ENCODE assay signal across 13 mouse cellular contexts in the genomic region with DNA sequence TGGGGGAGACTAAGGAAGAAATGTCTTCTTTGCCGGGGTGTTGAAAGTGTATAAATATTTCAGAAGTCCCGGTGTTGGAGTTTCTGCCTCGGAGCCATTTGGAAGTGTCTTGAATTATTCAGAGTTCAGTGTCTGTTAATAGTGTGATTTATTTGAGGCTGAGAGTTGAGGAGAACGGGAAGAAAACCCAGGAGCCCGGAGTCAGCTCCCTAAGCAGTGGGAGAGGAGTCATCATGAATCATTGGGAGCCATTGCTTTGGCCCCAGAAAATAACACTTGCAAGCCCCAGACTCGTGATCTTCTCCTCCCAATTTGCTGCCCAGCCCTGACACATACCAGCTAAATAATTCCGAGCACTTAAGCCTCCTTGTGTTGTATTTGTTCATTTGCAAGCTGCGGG.
"Had no signal": no experiment of that assay in that cellular context is flagged by ENCODE, and none has a peak within 500 bp of the region (broad histone marks: within the 10 kb centered on the region; RNA-seq: fewer than 3 reads in every experiment).

No protein-coding gene starts in this region.

- H3K9me3 ChIP-seq: limb, embryonic 12.5 days; liver, embryonic 13.5 days; lung, embryonic 15.5 days; stomach, embryonic 15.5 days had no signal

- ATAC-seq: liver, postnatal 0 days had no signal

- H3K36me3 ChIP-seq: limb, embryonic 12.5 days; liver, embryonic 13.5 days; lung, embryonic 15.5 days; stomach, embryonic 15.5 days had no signal

- H3K27me3 ChIP-seq: limb, embryonic 12.5 days; liver, embryonic 13.5 days; lung, embryonic 15.5 days; stomach, embryonic 15.5 days had no signal

- H3K4me1 ChIP-seq: limb, embryonic 12.5 days; lung, embryonic 15.5 days; stomach, embryonic 15.5 days had no signal

- H3K4me2 ChIP-seq: limb, embryonic 12.5 days; liver, embryonic 13.5 days; lung, embryonic 15.5 days; stomach, embryonic 15.5 days had no signal

- H3K9ac ChIP-seq: limb, embryonic 12.5 days; liver, embryonic 13.5 days; liver, postnatal 0 days; lung, embryonic 15.5 days; stomach, embryonic 15.5 days had no signal

- H3K4me3 ChIP-seq: limb, embryonic 12.5 days; liver, embryonic 13.5 days; lung, embryonic 15.5 days; stomach, embryonic 15.5 days had no signal

- H3K27ac ChIP-seq: limb, embryonic 12.5 days; liver, embryonic 13.5 days; lung, embryonic 15.5 days; stomach, embryonic 15.5 days had no signal

- DNase-seq: kidney, adult 18-20 months; kidney, postnatal 10 days; layer of hippocampus, adult 9-11 months; layer of hippocampus, postnatal 36 days; liver; liver, embryonic 13.5 days; liver, postnatal 0 days; right cerebral cortex, postnatal 14 days; thymus, adult 2 months; thymus, postnatal 25 days had no signal
